Mouse (Mus musculus) E14TG2a.4 (cell line): Measurements from ENCODE around the gene Gm12216.

Experiments
- H3K27me3 ChIP-seq: 2 replicates; pipeline ENCODE4 v1.6.1; 2014; ENCODE audit warnings: low read length, control low read depth; ENCODE audit not compliant: insufficient read depth
- H3K36me3 ChIP-seq: 2 replicates; pipeline ENCODE4 v1.6.1; 2014; ENCODE audit warnings: low read length, control low read depth; ENCODE audit not compliant: insufficient read depth
- H3K4me1 ChIP-seq: replicated peaks from 2 replicates; pipeline ENCODE4 v1.6.1; 2014; ENCODE audit warnings: low read depth, low read length, control low read depth
- H3K4me3 ChIP-seq: replicated peaks from 2 replicates; pipeline ENCODE4 v1.5.1; 2014; ENCODE audit warnings: mild to moderate bottlenecking, low read length
- H3K9me3 ChIP-seq: 2 replicates; pipeline ENCODE4 v1.6.1; 2014; ENCODE audit warnings: low read length, control low read depth
- CTCF ChIP-seq: conservative IDR thresholded peaks from 2 replicates; pipeline ENCODE4 v1.5.1; 2014; ENCODE audit warnings: low read length
- NANOG ChIP-seq: IDR thresholded peaks from 2 replicates; pipeline ENCODE4 v1.6.1; 2014; ENCODE audit warnings: borderline replicate concordance, low read length, mixed read lengths
- POU5F1 ChIP-seq: IDR thresholded peaks from 2 replicates; pipeline ENCODE4 v1.6.1; 2014; ENCODE audit warnings: low read length, borderline replicate concordance

The Gm12216 gene

DNA sequence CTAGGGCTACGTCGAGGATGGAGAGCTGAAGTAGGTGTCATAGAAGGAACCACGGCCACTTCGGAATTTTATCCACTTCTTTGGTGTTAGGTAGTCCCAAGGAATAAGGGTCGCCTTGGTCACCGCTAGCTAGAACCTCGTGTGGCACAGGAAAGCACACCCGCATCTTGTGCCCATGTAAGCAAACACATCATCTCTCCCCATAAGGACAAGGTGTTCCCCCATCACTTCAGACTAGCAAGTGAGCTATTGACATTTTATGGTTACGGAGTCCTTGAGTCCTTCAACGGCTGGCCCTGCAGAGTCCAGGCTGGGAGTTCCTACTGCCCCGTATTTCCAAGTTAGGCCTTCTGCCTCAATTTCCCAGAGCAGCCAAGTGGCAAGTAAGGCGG is 89.9 kb downstream of the Gm12216 start:
- Histone ChIP-seq H3K27me3 (0 out of 2 replicates have a peak, but pooled peaks cover 2% of the 10 kb centered on the region), H3K36me3 (peaks cover 32% of the 10 kb centered on the region), H3K4me1 (peaks cover 83% of the 10 kb centered on the region), H3K4me3 (peak overlapping the region; percentile 96), H3K9me3 (no peaks in the 10 kb centered on the region)
- TF ChIP-seq NANOG (no peak), POU5F1 (no peak), CTCF (no peak)

- peaks cover 27% of the 10 kb centered on the region for H3K36me3 ChIP-seq
- H3K9me3 ChIP-seq = no peaks in the 10 kb centered on the region
- peak overlapping the region; percentile 96 for H3K4me3 ChIP-seq
- H3K4me1 ChIP-seq = peaks cover 83% of the 10 kb centered on the region
- H3K27me3 ChIP-seq = 0 out of 2 replicates have a peak, but pooled peaks cover 2% of the 10 kb centered on the region
- TF ChIP-seq NANOG = no peak
- no peak for TF ChIP-seq CTCF
- TF ChIP-seq POU5F1 = no peak
Observed at GRCm38 (mm10) chr11:53768422-53769184, 90.5 kb downstream of the Gm12216 start.

DNA sequence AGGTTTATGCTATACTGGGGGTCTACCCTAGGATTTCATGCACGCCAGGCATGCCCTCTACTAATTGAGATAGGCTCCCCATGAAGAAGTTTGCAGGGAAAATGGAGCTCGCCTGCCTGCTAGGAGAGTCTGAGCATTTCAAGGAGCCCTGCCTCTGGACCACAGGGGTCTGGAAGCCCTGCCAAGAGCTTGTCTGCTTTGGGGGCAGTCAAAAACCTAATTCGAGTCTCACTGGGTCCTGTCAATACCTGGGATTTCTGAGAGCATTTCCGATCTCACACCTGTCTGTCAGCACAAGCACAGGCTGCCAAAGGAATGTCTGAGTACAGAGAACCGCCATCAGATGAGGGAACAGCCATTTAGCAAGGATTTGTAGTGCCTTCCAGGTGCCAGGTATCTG is 94.5 kb downstream of the Gm12216 start:
- H3K4me3 ChIP-seq = peak overlapping the region; percentile 74; the same call in 1 of the 2 replicates
- H3K27me3 ChIP-seq = 0 out of 2 replicates have a peak, but pooled peaks cover 2% of the 10 kb centered on the region
- no peaks in the 10 kb centered on the region for H3K9me3 ChIP-seq
- H3K36me3 ChIP-seq = no peaks in the 10 kb centered on the region
- peaks cover 92% of the 10 kb centered on the region for H3K4me1 ChIP-seq
- TF ChIP-seq NANOG = no peak
- no peak for TF ChIP-seq POU5F1
- no peak for TF ChIP-seq CTCF

- TF ChIP-seq CTCF (no peak), POU5F1 (no peak), NANOG (no peak)
- H3K4me1 ChIP-seq = peaks cover 92% of the 10 kb centered on the region
- no peaks in the 10 kb centered on the region for H3K27me3 ChIP-seq
- H3K36me3 ChIP-seq = no peaks in the 10 kb centered on the region
- peak overlapping the region; percentile 74 for H3K4me3 ChIP-seq
- H3K9me3 ChIP-seq = no peaks in the 10 kb centered on the region
Observed at GRCm38 (mm10) chr11:53763496-53764140, 95.4 kb downstream of the Gm12216 start.

DNA sequence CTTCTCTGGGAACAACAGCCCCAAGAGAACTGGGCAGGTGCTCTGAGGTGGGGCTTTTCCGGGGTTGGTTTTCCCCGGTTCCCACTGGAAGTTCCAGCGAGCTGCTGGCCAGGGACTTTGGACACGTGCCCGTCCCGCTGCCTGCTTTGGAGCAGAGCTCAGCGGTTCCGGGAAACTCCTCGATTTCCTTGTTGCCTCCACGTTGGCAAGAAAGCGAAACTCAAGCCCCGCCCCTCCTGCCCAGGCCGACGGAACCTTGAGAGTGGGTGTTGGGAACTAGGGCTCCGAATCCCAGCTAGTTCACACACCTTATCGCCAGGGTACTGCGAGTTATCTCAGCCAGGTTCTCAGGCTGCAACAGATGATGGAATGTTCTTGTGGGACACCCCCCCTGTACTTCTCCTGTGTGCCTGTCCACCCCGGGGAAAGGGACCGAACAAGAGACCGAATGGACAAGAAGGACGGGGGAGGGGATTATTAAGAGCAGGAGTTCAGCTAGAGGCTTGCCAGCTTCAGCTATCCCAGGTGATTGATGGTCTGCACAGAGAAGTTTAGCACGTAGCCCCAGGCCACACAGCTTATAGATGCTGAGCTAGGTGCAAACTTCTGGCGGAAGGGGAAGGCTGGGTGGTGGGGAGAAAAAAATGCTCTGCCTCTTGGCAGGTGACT is 96.1 kb downstream of the Gm12216 start:
- TF ChIP-seq POU5F1 (no peak), CTCF (no peak), NANOG (no peak)

DNA sequence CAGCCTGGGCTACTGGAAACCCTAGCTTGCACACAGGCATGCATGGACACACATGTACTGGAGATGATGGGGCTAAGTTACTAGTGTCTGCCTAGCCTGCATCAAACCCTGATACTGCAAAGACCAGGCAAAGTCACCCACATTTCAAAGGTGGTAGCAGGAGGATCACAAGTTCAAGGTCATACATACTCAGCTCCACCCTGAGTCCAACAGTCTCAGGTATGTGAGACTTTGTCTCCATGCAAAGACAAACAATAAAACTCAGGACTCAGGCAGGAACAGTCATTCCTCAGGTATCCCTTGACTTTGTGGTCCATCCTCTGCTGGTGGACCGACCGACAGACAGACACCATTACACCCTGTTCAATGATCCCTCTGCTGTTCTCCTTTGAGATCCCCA is 96.6 kb downstream of the Gm12216 start:
- Histone ChIP-seq H3K27me3 (no peaks in the 10 kb centered on the region), H3K4me3 (peak overlapping the region; percentile 74)

More for the DNA sequence above, 96.1 kb downstream of the Gm12216 start:
- Histone ChIP-seq H3K36me3 (no peaks in the 10 kb centered on the region), H3K9me3 (no peaks in the 10 kb centered on the region), H3K4me1 (peaks cover 92% of the 10 kb centered on the region), H3K27me3 (no peaks in the 10 kb centered on the region), H3K4me3 (peak overlapping the region; percentile 74)

GRCm38 (mm10) chr11:53761822-53762221 is 97.2 kb downstream of the Gm12216 start:
- Histone ChIP-seq H3K4me3 (peak overlapping the region; percentile 74; the same call in 1 of the 2 replicates), H3K36me3 (no peaks in the 10 kb centered on the region), H3K27me3 (no peaks in the 10 kb centered on the region), H3K4me1 (peaks cover 90% of the 10 kb centered on the region), H3K9me3 (no peaks in the 10 kb centered on the region)
- TF ChIP-seq NANOG = no peak
- no peak for TF ChIP-seq CTCF
- no peak for TF ChIP-seq POU5F1

More for the DNA sequence above, 96.6 kb downstream of the Gm12216 start:
- TF ChIP-seq POU5F1 = no peak
- no peak for TF ChIP-seq CTCF
- no peak for TF ChIP-seq NANOG
- Histone ChIP-seq H3K36me3 (no peaks in the 10 kb centered on the region), H3K4me1 (peaks cover 94% of the 10 kb centered on the region), H3K9me3 (no peaks in the 10 kb centered on the region)

- 0 out of 2 replicates have a peak overlapping the region, but pooled peaks have one; percentile 74 for H3K4me3 ChIP-seq
- H3K36me3 ChIP-seq = no peaks in the 10 kb centered on the region
- H3K9me3 ChIP-seq = no peaks in the 10 kb centered on the region
- no peaks in the 10 kb centered on the region for H3K27me3 ChIP-seq
- H3K4me1 ChIP-seq = peaks cover 91% of the 10 kb centered on the region
- TF ChIP-seq CTCF = no peak
- TF ChIP-seq POU5F1 = no peak
- no peak for TF ChIP-seq NANOG
Observed at GRCm38 (mm10) chr11:53761284-53761683, 97.8 kb downstream of the Gm12216 start.
